Mouse (Mus musculus) Patski (cell line): Measurements from ENCODE around the gene Tas1r3. TPM values are rescaled to one million over a fixed set of nuclear protein-coding genes. Genes with fewer than 3 reads are reported as not detected.

Experiments
- ATAC-seq: fragments of 100-300 bp; one replicate; pipeline ENCODE4 v1.8.0; 2021
- CTCF ChIA-PET: fragments of 350-600 bp; sonication (Branson Sonifier 250); formaldehyde crosslinking; loops from one replicate; lab custom pipeline; 2022; ENCODE audit warnings: inconsistent platforms; lab: Charles Lee
- POLR2A ChIA-PET: fragments of 350-600 bp; sonication (Branson Sonifier 250); formaldehyde crosslinking; loops from one replicate; lab custom pipeline; 2022; ENCODE audit warnings: antibody characterized with exemption, inconsistent platforms; lab: Charles Lee
- DNase-seq: peaks from one replicate; pipeline ENCODE4 v3.0.0-alpha.2; 2011; ENCODE audit warnings: low read depth, low spot score
- H3K27me3 ChIP-seq: fragments of 371-371 bp; one replicate; pipeline ENCODE4 v1.5.1; 2021
- CTCF ChIP-seq: fragments of 100-300 bp; IDR thresholded peaks from one replicate; pipeline ENCODE4 v1.5.1; 2021
- in situ Hi-C: fragments of 300-500 bp; cut with MboI; formaldehyde crosslinking; loops from 3 replicates; pipeline ENCODE4 v1.11.1; 2018; ENCODE audit warnings: low pct_unique_long_range_greater_than_20kb, mixed read lengths
- polyA plus RNA-seq: library from polyadenylated mRNA; unstranded; gene quantifications from one replicate; pipeline ENCODE4 v1.2.3, GENCODE M21; 2021

Tas1r3 gene
- 1.2 TPM for polyA plus RNA-seq

DNA sequence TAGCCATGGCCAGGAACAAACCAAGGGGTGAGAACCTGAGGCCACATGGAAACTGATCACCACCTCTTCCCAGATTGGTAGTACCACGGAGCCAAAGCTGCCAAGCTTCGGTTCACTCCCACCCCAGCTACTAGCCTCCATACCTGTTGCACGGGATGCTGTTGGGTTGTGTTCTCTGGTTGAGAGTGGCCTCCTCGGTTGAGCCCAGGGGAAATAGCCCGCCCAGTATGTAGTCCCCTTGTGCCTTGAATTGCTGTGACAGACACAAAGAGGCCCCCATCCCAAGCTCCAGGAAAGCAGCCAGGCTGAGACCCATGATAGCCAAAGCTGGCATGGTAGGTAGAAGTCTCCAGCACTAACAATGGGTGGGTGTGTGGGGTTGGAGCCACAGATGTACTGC lies at the start of gene Tas1r3:
Tas1r3 (minus strand) TSS at position 362 of the 400 bp plus-strand sequence.
- H3K27me3 ChIP-seq: no peaks in the 10 kb centered on the region
- no peak for TF ChIP-seq CTCF
- ChIA-PET CTCF (interaction anchor here (1.8 kb wide), 1 partner anchor 11 kb away, joined by 5 read pairs; no protein-coding TSS in a partner anchor), POLR2A (interaction anchor here (1.6 to 1.8 kb wide), 2 partner anchors 11 to 31 kb away, joined by 4 to 7 read pairs; no protein-coding TSS in a partner anchor)
- DNase-seq: no peak
- no peak for ATAC-seq
- in situ Hi-C loops: no loop called here

DNA sequence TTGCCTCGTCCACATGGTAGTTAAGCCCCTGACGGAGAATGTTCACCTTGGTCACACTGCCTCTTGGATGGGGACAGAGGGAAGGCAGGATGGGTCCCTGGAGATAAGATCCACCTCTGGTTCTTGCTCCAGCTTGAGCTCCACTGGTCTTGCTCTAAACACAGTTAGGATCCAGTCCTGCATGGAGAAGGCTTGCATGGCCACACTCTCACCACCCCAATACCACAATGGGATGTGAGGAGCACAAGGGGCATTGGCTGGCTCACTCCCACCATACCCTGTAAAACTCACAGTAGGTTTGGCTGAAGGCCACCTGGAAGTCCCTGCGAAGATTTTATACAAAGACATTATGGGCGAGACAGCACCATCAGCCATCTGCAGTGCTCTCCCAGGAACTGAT lies 45.6 kb upstream of the Tas1r3 start:
- ChIA-PET CTCF (interaction anchor here (1.3 kb wide), 1 partner anchor 39 kb away, joined by 4 read pairs; no protein-coding TSS in a partner anchor), POLR2A (no interaction called here)
- ATAC-seq (no peak), DNase-seq (no peak)
- in situ Hi-C loops: loop anchor here (5.0 kb wide), 1 partner anchor 34 kb away; the partner anchor contains the start of gene Ube2j2
- no peaks in the 10 kb centered on the region for H3K27me3 ChIP-seq
- TF ChIP-seq CTCF: no peak

DNA sequence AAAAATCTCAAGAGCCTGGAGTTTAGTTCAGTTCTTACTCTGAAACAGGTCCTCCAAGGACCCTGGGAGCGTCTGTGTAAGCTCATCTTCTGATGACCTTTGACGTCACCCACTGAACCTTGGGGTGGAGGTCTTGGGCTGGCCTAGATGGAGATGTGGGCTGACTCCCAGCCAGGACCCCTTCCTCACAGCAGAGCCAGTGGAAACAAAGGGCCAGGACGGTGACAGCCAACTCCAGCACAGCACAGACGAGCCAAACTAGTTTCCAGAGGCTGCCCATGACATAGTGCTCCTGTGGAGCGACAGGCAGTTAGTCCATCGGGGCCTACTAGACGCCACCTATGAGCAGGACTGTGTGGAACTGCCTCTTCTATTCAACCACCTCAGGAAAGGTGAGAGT lies 45.1 kb upstream of the Tas1r3 start:
- POLR2A ChIA-PET: no interaction called here
- in situ Hi-C loops: loop anchor here (5.0 kb wide), 1 partner anchor 34 kb away; the partner anchor contains the start of gene Ube2j2
- no peaks in the 10 kb centered on the region for H3K27me3 ChIP-seq
- ATAC-seq (no peak), DNase-seq (no peak)
- CTCF ChIA-PET: interaction anchor here (1.3 kb wide), 1 partner anchor 40 kb away, joined by 4 read pairs; no protein-coding TSS in a partner anchor
- no peak for TF ChIP-seq CTCF

DNA sequence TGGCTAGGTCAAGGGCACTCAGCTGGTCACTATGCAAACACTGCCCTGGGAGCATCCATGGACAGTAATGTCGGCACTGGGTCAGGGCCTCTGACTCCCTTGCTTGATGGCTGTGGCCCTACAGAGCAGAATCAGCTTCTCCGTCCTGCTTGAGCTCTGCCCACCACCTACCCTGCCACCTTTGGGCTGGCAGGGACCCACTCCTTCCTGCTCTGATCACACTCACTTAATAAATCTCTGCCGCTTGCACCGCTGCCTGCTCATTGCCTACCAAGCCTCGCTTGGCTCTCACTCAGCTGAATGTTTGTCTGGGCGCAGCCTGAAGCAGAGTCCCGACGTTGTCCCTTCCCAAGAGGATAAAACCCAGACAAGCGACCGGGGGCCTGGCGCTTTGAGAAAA lies 43.8 kb upstream of the Tas1r3 start:
- no peak for DNase-seq
- no peak for ATAC-seq

DNA sequence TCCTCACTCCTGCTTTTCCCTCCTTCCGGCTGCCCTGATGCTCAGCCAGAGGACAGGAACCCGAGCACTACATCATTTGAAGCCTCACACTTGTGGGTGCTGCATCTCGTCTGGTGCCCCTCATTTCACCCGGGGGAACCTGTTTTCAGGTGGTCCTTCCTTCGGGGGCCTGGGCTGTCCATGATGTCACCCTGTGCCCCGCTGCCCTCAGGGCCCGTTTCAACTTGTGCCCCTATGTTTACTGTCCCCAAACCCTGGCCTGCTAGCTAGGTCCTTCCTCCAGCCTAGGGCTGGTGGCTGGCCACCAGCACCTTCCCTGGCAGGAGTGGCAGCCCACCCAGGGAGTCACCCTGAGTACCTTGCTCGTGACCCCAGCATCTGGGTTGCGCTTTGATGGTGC lies 43.0 kb upstream of the Tas1r3 start:
- TF ChIP-seq CTCF: no peak
- in situ Hi-C loops: loop anchor here (5.0 kb wide), 1 partner anchor 36 kb away; the partner anchor contains the start of gene Ube2j2
- POLR2A ChIA-PET: no interaction called here
- no peaks in the 10 kb centered on the region for H3K27me3 ChIP-seq
- DNase-seq (no peak), ATAC-seq (no peak)
- CTCF ChIA-PET: no interaction called here

More for the DNA sequence above, 43.8 kb upstream of the Tas1r3 start:
- H3K27me3 ChIP-seq: no peaks in the 10 kb centered on the region
- POLR2A ChIA-PET: no interaction called here
- TF ChIP-seq CTCF: no peak
- CTCF ChIA-PET: no interaction called here
- in situ Hi-C loops: loop anchor here (5.0 kb wide), 1 partner anchor 35 kb away; the partner anchor contains the start of gene Ube2j2

DNA sequence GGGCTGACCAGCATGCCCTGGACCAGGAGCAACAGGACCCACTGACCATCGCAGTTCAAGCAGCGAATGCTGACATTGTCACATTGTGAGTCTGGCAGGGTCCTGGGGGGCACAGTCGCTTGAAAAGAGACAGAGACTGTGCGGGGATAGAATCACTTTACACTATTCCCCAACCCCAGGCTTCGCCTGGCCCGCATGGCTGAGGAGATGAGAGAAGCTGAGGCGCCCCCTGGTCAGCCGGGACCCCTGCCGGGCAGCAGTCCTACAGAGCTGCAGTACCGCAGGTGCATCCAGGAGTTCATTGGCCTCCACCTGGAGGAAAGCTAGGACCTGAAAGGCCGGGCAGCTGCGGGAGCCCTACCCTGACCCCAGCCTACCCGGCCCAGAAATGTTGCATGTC lies 42.5 kb upstream of the Tas1r3 start:
- no peak for TF ChIP-seq CTCF
- ChIA-PET CTCF (no interaction called here), POLR2A (no interaction called here)
- ATAC-seq: no peak
- no peaks in the 10 kb centered on the region for H3K27me3 ChIP-seq
- in situ Hi-C loops: loop anchor here (5.0 kb wide), 1 partner anchor 37 kb away; the partner anchor contains the start of gene Ube2j2
- no peak for DNase-seq

DNA sequence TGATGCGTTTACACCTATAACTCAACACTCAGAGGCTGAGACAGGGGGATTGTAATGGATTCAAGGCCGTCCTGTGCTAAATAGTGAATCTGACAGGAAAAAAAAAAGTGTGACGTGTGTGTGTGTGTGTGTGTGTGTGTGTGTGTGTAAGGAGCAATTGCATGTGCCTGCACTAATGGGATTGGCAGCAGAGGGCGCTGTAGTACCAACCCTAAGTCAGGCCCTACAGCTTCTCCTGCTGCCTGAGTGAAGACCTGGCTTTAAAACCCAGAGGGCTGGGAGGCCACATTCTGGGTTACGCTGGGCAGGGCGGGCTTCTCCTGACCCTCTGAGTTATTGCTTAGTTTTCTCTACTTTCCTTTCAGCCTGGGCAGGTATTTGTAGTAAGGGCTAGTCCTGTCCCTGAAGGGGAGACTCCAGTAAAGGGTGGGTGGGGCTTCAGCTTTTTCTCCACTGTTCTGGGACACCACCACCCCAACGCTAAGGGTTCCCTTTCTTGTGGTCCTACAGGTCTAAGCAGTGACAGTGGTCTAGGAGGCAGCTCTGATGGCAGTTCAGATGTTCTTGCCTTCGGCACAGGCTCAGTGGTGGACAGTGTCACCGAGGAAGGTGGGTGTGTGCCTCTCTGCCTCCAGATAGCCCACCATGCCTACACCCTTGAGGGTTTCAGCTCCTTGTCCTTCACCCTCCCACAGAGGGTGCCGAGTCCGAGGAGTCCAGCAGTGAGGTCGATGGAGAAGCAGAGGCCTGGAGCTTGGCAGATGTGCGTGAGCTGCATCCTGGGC lies 41.3 kb upstream of the Tas1r3 start:
- ChIA-PET CTCF (no interaction called here), POLR2A (no interaction called here)
- TF ChIP-seq CTCF: no peak
- in situ Hi-C loops: loop anchor here (5.0 kb wide), 1 partner anchor 38 kb away; the partner anchor contains the start of gene Ube2j2
- no peak for ATAC-seq
- H3K27me3 ChIP-seq: no peaks in the 10 kb centered on the region
- no peak for DNase-seq

DNA sequence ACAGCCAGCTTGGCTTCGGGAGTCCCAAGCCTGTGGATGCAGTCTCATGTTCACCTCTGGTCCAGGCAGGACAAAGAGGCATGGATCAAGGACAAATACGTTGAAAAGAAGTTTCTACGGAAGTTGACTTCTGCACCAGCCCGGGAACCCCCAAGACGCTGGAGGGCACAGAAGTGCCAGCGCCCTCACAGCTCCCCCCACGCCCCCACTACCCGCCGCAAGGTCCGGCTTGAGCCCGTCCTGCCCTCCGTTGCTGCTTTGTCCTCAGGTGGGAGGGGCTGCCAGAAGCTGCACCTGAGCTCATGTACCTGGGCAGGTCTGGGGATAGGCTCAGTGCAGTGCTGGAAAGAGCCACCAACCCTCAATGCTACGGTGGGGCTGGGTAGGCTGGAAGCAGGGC lies 40.1 kb upstream of the Tas1r3 start:
- DNase-seq (no peak), ATAC-seq (no peak)
- ChIA-PET CTCF (no interaction called here), POLR2A (no interaction called here)
- no peaks in the 10 kb centered on the region for H3K27me3 ChIP-seq
- in situ Hi-C loops: no loop called here
- TF ChIP-seq CTCF: no peak

DNA sequence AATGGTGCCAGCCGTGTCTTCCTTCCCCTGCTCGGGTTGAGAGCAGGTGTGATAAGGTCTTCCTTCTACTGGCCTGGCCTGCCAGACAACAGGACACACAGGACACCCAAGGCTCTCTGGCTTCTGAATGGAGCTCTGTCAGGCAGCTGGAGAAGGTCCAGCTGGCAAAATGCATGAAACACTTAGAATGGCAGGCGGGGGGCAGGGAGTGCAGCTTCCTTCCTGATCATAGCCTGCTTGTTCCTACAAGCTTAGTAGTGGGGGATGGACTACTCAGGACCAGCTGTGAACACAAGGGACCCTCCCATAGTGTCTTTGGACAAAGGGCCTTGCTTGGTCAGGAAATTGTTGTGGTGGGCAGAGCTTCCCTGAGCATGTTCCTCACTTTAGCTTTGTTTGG lies 38.0 kb upstream of the Tas1r3 start:
- in situ Hi-C loops: no loop called here

DNA sequence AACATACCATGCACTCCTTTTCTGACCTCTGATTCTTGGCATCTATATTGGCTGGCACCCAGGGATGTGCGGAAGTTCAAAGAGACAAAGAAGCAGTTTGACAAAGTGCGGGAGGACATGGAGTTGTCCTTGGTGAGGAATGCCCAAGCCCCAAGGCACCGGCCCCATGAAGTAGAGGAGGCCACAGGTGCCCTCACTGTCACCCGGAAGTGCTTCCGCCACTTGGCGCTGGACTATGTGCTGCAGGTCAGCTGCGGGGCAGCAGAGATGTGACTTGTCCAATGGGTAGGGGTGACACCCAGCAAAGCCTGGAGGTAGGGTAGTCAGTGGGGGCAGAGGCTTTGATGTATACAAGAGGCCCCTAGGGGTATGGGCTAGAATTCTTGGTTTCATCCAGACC lies 36.2 kb upstream of the Tas1r3 start:
- ATAC-seq (no peak), DNase-seq (no peak)
- no peak for TF ChIP-seq CTCF
- in situ Hi-C loops: no loop called here
- no peaks in the 10 kb centered on the region for H3K27me3 ChIP-seq
- ChIA-PET POLR2A (no interaction called here), CTCF (no interaction called here)

More for the DNA sequence above, 38.0 kb upstream of the Tas1r3 start:
- DNase-seq (no peak), ATAC-seq (no peak)
- ChIA-PET POLR2A (no interaction called here), CTCF (interaction anchor here (1.1 kb wide), 1 partner anchor 120 kb away, joined by 3 read pairs; no protein-coding TSS in a partner anchor)
- no peak for TF ChIP-seq CTCF
- H3K27me3 ChIP-seq: no peaks in the 10 kb centered on the region

DNA sequence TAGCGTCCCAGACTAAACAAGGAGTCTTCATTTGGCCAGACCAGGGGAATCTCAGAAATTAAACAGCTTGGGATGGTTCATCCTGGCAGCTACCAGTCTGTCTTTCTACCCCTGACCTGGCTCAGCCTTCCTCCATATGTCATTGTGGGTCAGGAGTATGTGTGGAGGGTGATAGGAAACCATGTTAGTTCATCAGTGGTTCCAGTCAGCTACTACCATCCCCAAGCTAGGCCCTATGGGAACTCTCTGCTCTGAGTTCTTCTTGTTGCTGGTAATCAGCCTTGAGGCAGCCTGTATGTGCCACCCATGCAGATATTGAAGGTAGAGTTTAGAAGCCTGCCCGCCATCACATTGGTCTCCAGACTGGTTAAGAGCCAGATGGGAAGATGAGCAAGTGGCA lies 35.2 kb upstream of the Tas1r3 start:
- H3K27me3 ChIP-seq: no peaks in the 10 kb centered on the region
- in situ Hi-C loops: no loop called here
- no peak for TF ChIP-seq CTCF
- CTCF ChIA-PET: no interaction called here
- DNase-seq: no peak
- POLR2A ChIA-PET: no interaction called here
- ATAC-seq: no peak
